Mouse (Mus musculus) T-helper 2 cell (primary cell): ENCODE data around the gene Umad1.

Experiments used
- in situ Hi-C: fragments of 300-600 bp; cut with MboI, MseI; formaldehyde crosslinking; loops from one replicate; pipeline ENCODE4 v1.15.1; 2025; ENCODE audit warnings: high pct_unique_total_duplicates

The Umad1 gene

GRCm38 (mm10) chr6:8367675-8368074, 108.6 kb downstream of the Umad1 start:
- in situ Hi-C loops: no loop called here

GRCm38 (mm10) chr6:8368198-8368864, 109.2 kb downstream of the Umad1 start:
- in situ Hi-C loops: no loop called here

GRCm38 (mm10) chr6:8370624-8371023, 111.5 kb downstream of the Umad1 start:
- in situ Hi-C loops: loop anchor here (5.0 kb wide), 1 partner anchor 107 kb away; no protein-coding TSS in a partner anchor

- in situ Hi-C loops: loop anchor here (5.0 kb wide), 1 partner anchor 104 kb away; no protein-coding TSS in a partner anchor
These were observed 114.0 kb downstream of the Umad1 start for GRCm38 (mm10) chr6:8373051-8373450.

- in situ Hi-C loops: loop anchor here (5.0 kb wide), 1 partner anchor 103 kb away; no protein-coding TSS in a partner anchor
These were observed 114.8 kb downstream of the Umad1 start for GRCm38 (mm10) chr6:8373851-8374250.

- in situ Hi-C loops: loop anchor here (5.0 kb wide), 1 partner anchor 103 kb away; no protein-coding TSS in a partner anchor
These were observed 115.2 kb downstream of the Umad1 start for GRCm38 (mm10) chr6:8374290-8374689.

GRCm38 (mm10) chr6:8374712-8375111, 115.6 kb downstream of the Umad1 start:
- in situ Hi-C loops: loop anchor here (5.0 kb wide), 1 partner anchor 103 kb away; no protein-coding TSS in a partner anchor

- in situ Hi-C loops: no loop called here
These were observed 117.3 kb downstream of the Umad1 start for GRCm38 (mm10) chr6:8376351-8376750.

- in situ Hi-C loops: no loop called here
These were observed 118.6 kb downstream of the Umad1 start for GRCm38 (mm10) chr6:8377667-8378066.

GRCm38 (mm10) chr6:8389307-8389706, 130.2 kb downstream of the Umad1 start:
- in situ Hi-C loops: no loop called here

- in situ Hi-C loops: no loop called here
These were observed 131.2 kb downstream of the Umad1 start for GRCm38 (mm10) chr6:8390296-8390695.

- in situ Hi-C loops: no loop called here
These were observed 131.8 kb downstream of the Umad1 start for GRCm38 (mm10) chr6:8390935-8391334.

GRCm38 (mm10) chr6:8393029-8393428, 133.9 kb downstream of the Umad1 start:
- in situ Hi-C loops: no loop called here

GRCm38 (mm10) chr6:8394044-8394443, 135.0 kb downstream of the Umad1 start:
- in situ Hi-C loops: no loop called here

GRCm38 (mm10) chr6:8395061-8395460, 136.0 kb downstream of the Umad1 start:
- in situ Hi-C loops: no loop called here

GRCm38 (mm10) chr6:8397252-8397651, 138.2 kb downstream of the Umad1 start:
- in situ Hi-C loops: no loop called here

- in situ Hi-C loops: no loop called here
These were observed 140.6 kb downstream of the Umad1 start for GRCm38 (mm10) chr6:8399710-8400109.

GRCm38 (mm10) chr6:8403127-8403526, 144.0 kb downstream of the Umad1 start:
- in situ Hi-C loops: no loop called here

- in situ Hi-C loops: no loop called here
These were observed 146.8 kb downstream of the Umad1 start for GRCm38 (mm10) chr6:8405844-8406243.

GRCm38 (mm10) chr6:8408332-8408731, 149.2 kb downstream of the Umad1 start:
- in situ Hi-C loops: no loop called here

GRCm38 (mm10) chr6:8409865-8410264, 150.8 kb downstream of the Umad1 start:
- in situ Hi-C loops: no loop called here

GRCm38 (mm10) chr6:8412845-8413598, 153.9 kb downstream of the Umad1 start:
- in situ Hi-C loops: no loop called here

GRCm38 (mm10) chr6:8414020-8414419, 154.9 kb downstream of the Umad1 start:
- in situ Hi-C loops: no loop called here
